Mouse (Mus musculus) CH12.LX (cell line): Measurements from ENCODE around the gene Gipc2. TPM values are rescaled to one million over a fixed set of nuclear protein-coding genes. Genes with fewer than 3 reads are reported as not detected.

Source experiments
- DNase-seq: peaks from one replicate; pipeline ENCODE4 v3.0.0-alpha.2; 2013; ENCODE audit errors: extremely low read depth
- H3K27ac ChIP-seq: 2 replicates; pipeline ENCODE4 v1.5.1; 2012; ENCODE audit warnings: low read depth, mild to moderate bottlenecking, control low read depth, moderate library complexity; ENCODE audit not compliant: insufficient read depth
- H3K27me3 ChIP-seq: replicated peaks from 2 replicates; pipeline ENCODE3; 2012; ENCODE audit warnings: inconsistent platforms
- H3K36me3 ChIP-seq, 2 experiments: replicated peaks in 1 of 2; 2 replicates each; pipeline versions ENCODE3 to v1.6.1; 2012; ENCODE audit warnings: inconsistent platforms in 1 of 2, low read length in 1 of 2, mild to moderate bottlenecking in 1 of 2, mixed read lengths in 1 of 2, moderate library complexity in 1 of 2; ENCODE audit not compliant: control insufficient read depth in 1 of 2, insufficient read depth in 1 of 2
- H3K4me1 ChIP-seq, 2 experiments: 2 replicates each; pipeline ENCODE4 v1.6.1; 2012; ENCODE audit warnings: inconsistent platforms in 1 of 2, moderate library complexity in 1 of 2; ENCODE audit not compliant: insufficient read depth in 2 of 2, control insufficient read depth in 1 of 2
- H3K4me2 ChIP-seq: 2 replicates; pipeline ENCODE4 v1.6.1; 2012; ENCODE audit warnings: low read depth, mild to moderate bottlenecking, control low read depth; ENCODE audit not compliant: poor library complexity, insufficient read depth, severe bottlenecking
- H3K4me3 ChIP-seq, 3 experiments: fragments of 150-350 bp in 1 of 3; sonication (generic) in 1 of 3; replicated peaks in 1 of 3; 2 replicates each; pipeline versions ENCODE3 to v1.5.1; 2011 to 2012; ENCODE audit warnings: low read depth in 2 of 3, low read length in 2 of 3, mild to moderate bottlenecking in 2 of 3, moderate library complexity in 2 of 3, control low read depth in 1 of 3, improper control_type of control experiment in 1 of 3, inconsistent platforms in 1 of 3, mixed read lengths in 1 of 3; ENCODE audit not compliant: poor library complexity in 1 of 3
- H3K79me2 ChIP-seq: replicated peaks from 2 replicates; pipeline ENCODE4 v1.6.1; 2012; ENCODE audit warnings: mild to moderate bottlenecking, moderate library complexity; ENCODE audit not compliant: control insufficient read depth, poor library complexity, insufficient read depth, severe bottlenecking; ENCODE audit errors: extremely low read depth
- H3K9ac ChIP-seq: 2 replicates; pipeline ENCODE4 v1.6.1; 2012; ENCODE audit warnings: low read depth, mild to moderate bottlenecking, control low read depth, moderate library complexity; ENCODE audit not compliant: insufficient read depth
- H3K9me3 ChIP-seq: replicated peaks from 2 replicates; pipeline ENCODE3; 2012; ENCODE audit warnings: low read length, inconsistent platforms, mixed read lengths
- CHD2 ChIP-seq: IDR thresholded peaks from 2 replicates; pipeline ENCODE4 v1.6.1; 2011; ENCODE audit warnings: low read length, improper control_type of control experiment
- CTCF ChIP-seq, 2 experiments: IDR thresholded peaks in 1 of 2; conservative IDR thresholded peaks in 1 of 2; 2 replicates each; pipeline ENCODE4 v1.5.1; 2011 to 2012; ENCODE audit warnings: low read depth in 2 of 2, low read length in 2 of 2, improper control_type of control experiment in 1 of 2, inconsistent platforms in 1 of 2, mild to moderate bottlenecking in 1 of 2, moderate library complexity in 1 of 2
- E2F4 ChIP-seq: IDR thresholded peaks from 2 replicates; pipeline ENCODE4 v1.6.1; 2011; ENCODE audit warnings: low read depth, low read length, improper control_type of control experiment; ENCODE audit not compliant: insufficient replicate concordance
- ETS1 ChIP-seq: conservative IDR thresholded peaks from 2 replicates; pipeline ENCODE4 v1.6.1; 2012; ENCODE audit warnings: low read depth, mild to moderate bottlenecking, inconsistent platforms, low read length, improper control_type of control experiment, moderate library complexity
- GABPA ChIP-seq: IDR thresholded peaks from 2 replicates; pipeline ENCODE4 v1.6.1; 2012; ENCODE audit warnings: low read depth, low read length, improper control_type of control experiment, inconsistent platforms; ENCODE audit not compliant: insufficient replicate concordance
- HCFC1 ChIP-seq: IDR thresholded peaks from 2 replicates; pipeline ENCODE4 v1.6.1; 2012; ENCODE audit warnings: low read depth, mild to moderate bottlenecking, inconsistent platforms, low read length, improper control_type of control experiment
- JUN ChIP-seq: IDR thresholded peaks from 2 replicates; pipeline ENCODE4 v1.6.1; 2011; ENCODE audit warnings: low read depth, mild to moderate bottlenecking, low read length, improper control_type of control experiment, moderate library complexity; ENCODE audit not compliant: insufficient read depth
- JUND ChIP-seq: conservative IDR thresholded peaks from 2 replicates; pipeline ENCODE4 v1.6.1; 2011; ENCODE audit warnings: low read depth, low read length, improper control_type of control experiment
- MEF2A ChIP-seq: IDR thresholded peaks from 2 replicates; pipeline ENCODE4 v1.6.1; 2014; ENCODE audit warnings: low read depth, mild to moderate bottlenecking, inconsistent platforms, low read length, improper control_type of control experiment, borderline replicate concordance
- MXI1 ChIP-seq: IDR thresholded peaks from 2 replicates; pipeline ENCODE4 v1.6.1; 2011; ENCODE audit warnings: mild to moderate bottlenecking, low read depth, low read length, improper control_type of control experiment
- MYC ChIP-seq: IDR thresholded peaks from 2 replicates; pipeline ENCODE4 v1.6.1; 2011; ENCODE audit warnings: low read depth, mild to moderate bottlenecking, improper control_type of control experiment, low read length
- NELFE ChIP-seq: IDR thresholded peaks from 2 replicates; pipeline ENCODE4 v1.6.1; 2011; ENCODE audit warnings: low read depth, low read length, improper control_type of control experiment
- POLR2AphosphoS2 ChIP-seq: IDR thresholded peaks from 2 replicates; pipeline ENCODE4 v1.6.1; 2011; ENCODE audit warnings: low read depth, low read length, improper control_type of control experiment
- RAD21 ChIP-seq: IDR thresholded peaks from 2 replicates; pipeline ENCODE4 v1.6.1; 2011; ENCODE audit warnings: low read depth, mild to moderate bottlenecking, low read length, improper control_type of control experiment, moderate library complexity
- SMC3 ChIP-seq: IDR thresholded peaks from 2 replicates; pipeline ENCODE4 v1.6.1; 2011; ENCODE audit warnings: low read depth, low read length, improper control_type of control experiment
- TCF12 ChIP-seq: IDR thresholded peaks from 2 replicates; pipeline ENCODE4 v1.6.1; 2014; ENCODE audit warnings: low read depth, mild to moderate bottlenecking, inconsistent platforms, low read length, improper control_type of control experiment
- ZC3H11A ChIP-seq: IDR thresholded peaks from 2 replicates; pipeline ENCODE4 v1.6.1; 2012; ENCODE audit warnings: low read depth, mild to moderate bottlenecking, inconsistent platforms, low read length, improper control_type of control experiment
- ZMIZ1 ChIP-seq: IDR thresholded peaks from 2 replicates; pipeline ENCODE4 v1.6.1; 2012; ENCODE audit warnings: low read depth, mild to moderate bottlenecking, inconsistent platforms, low read length, improper control_type of control experiment
- dilution Hi-C: fragments of 300-500 bp; cut with MboI; formaldehyde crosslinking; loops from 2 replicates; pipeline ENCODE4 v1.14.3; 2020; ENCODE audit warnings: low sequenced_read_pairs; ENCODE audit not compliant: extremely low pct_unique_long_range_greater_than_20kb, extremely low pct_ligation_motif_present
- in situ Hi-C: fragments of 300-500 bp; cut with MboI; formaldehyde crosslinking; loops from 3 replicates; pipeline ENCODE4 v1.14.3; 2019; ENCODE audit warnings: low sequenced_read_pairs, low pct_ligation_motif_present, low pct_unique_long_range_greater_than_20kb, mixed read lengths
- polyA plus RNA-seq: library from polyadenylated mRNA; unstranded; fragments of >175 nt; gene quantifications from 2 replicates; pipeline ENCODE4 v1.2.1, GENCODE M21; 2012; ENCODE audit warnings: low read depth; ENCODE audit not compliant: insufficient read length
- total RNA-seq, 2 experiments: library from RNA; depleted of rRNA; stranded (reverse); fragments of 300-350 nt in 1 of 2; fragments of >200 nt in 1 of 2; gene quantifications; 2 replicates each; pipeline ENCODE4 v1.2.3; 2012 to 2014

Gene Gipc2
- total and polyA plus RNA-seq, 3 experiments = 0.24 to 1.2 (median 0.38) TPM

GRCm38 (mm10) chr3:152066696-152067095 is 99.3 kb downstream of the Gipc2 start:
- peak overlapping the region; percentile 33 for H3K4me2 ChIP-seq
- H3K27me3 ChIP-seq = no peaks in the 10 kb centered on the region

DNA sequence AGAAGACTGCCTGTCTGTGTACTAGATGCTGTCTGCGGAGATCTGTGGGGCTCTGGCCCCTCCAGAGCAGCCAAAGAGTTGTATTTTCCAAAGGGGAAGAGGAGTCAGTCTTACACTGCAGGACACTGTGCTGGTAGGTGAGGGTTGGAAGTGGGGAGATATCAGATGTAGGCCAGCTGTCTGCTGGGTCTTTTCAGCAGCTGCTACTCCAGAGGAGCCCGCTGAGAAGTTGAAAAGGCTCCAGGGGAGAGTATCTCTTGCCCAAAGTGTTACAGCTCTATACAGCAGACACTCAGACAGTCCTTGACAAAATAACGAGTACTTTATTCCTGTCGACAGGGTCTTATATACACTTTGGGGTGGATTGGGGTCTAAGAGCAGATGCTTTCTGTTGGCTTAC is 100.2 kb downstream of the Gipc2 start:
- H3K4me1 ChIP-seq = no peaks in the 10 kb centered on the region; a peak in 1 of 4 replicates
- TF ChIP-seq GABPA = no peak
- no peak for TF ChIP-seq MYC
- no peak for TF ChIP-seq ZMIZ1
- no peak for TF ChIP-seq E2F4
- no peak for TF ChIP-seq POLR2AphosphoS2
- no peak for TF ChIP-seq TCF12
- TF ChIP-seq JUND = no peak
- no peak overlapping the region for H3K4me3 ChIP-seq
- in situ Hi-C loops (no loop called here), dilution Hi-C loops (no loop called here)
- DNase-seq = no peak
- no peak overlapping the region for H3K27ac ChIP-seq
- no peaks in the 10 kb centered on the region for H3K79me2 ChIP-seq
- no peaks in the 10 kb centered on the region for H3K36me3 ChIP-seq
- H3K9ac ChIP-seq = no peak overlapping the region
- H3K9me3 ChIP-seq = no peaks in the 10 kb centered on the region
- H3K27me3 ChIP-seq = no peaks in the 10 kb centered on the region
- no peak overlapping the region for H3K4me2 ChIP-seq

More at GRCm38 (mm10) chr3:152066696-152067095, 99.3 kb downstream of the Gipc2 start:
- in situ Hi-C loops = no loop called here
- Histone ChIP-seq H3K79me2 (no peaks in the 10 kb centered on the region), H3K27ac (no peak overlapping the region), H3K4me3 (no peak overlapping the region), H3K4me1 (no peaks in the 10 kb centered on the region; a peak in 1 of 4 replicates), H3K36me3 (no peaks in the 10 kb centered on the region), H3K9me3 (no peaks in the 10 kb centered on the region), H3K9ac (no peak overlapping the region)
- dilution Hi-C loops = no loop called here
- no peak for TF ChIP-seq E2F4
- TF ChIP-seq SMC3 = peak; percentile 82
- peak; percentile 66 for TF ChIP-seq RAD21
- TF ChIP-seq ZC3H11A = no peak
- TF ChIP-seq HCFC1 = no peak
- TF ChIP-seq JUN = no peak
- no peak for TF ChIP-seq MXI1
- 0 out of 2 replicates have a peak, but pooled peaks have one; percentile 33 for TF ChIP-seq CHD2
- no peak for TF ChIP-seq NELFE
- no peak for TF ChIP-seq ETS1
- no peak for TF ChIP-seq MEF2A
- TF ChIP-seq CTCF (conservative IDR thresholded peaks at IDR 0.05 in 1 of 2, IDR thresholded peaks at IDR 0.05 in 1 of 2; ENCODE audit: low read depth in 2 of 2, low read length in 2 of 2) = peak in 1 of 2 experiments; percentile 75; a peak in 2 of 4 replicates
- peak; percentile 21 for DNase-seq
